Mouse (Mus musculus): ENCODE measurements at regions not wholly inside any gene's neighbourhood (a gene's known extent, or its start where the extent isn't known, plus 50 kb on each side); places are given as distances from the start of the nearest gene placed in this dataset.

DNA sequence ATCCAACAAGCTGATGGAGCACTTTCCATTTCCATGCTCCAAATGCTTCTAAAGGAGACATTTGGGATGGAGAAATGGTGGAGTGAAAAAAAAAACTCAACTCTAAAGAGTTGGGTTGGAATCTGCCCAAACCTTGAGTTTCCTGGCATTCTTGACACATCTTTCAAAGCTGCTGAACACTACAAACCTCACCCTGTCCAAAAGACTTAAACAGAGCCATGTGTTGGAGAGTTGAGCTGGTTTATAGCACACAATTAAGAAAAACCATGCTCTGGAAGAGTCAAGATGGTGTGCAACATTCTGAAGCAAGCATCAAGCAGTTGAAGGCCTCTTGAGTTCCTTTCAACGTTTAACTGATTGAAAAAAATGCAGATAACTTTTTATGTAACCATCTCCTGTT, 525.7 kb upstream of the Gulo start:
- Histone ChIP-seq H3K9ac (ENCODE audit: low read length) (no peak overlapping the region), H3K27me3 (replicated peaks; ENCODE audit: control insufficient read depth, insufficient read depth, low read length) (no peaks in the 10 kb centered on the region), H3K27ac (ENCODE audit: low read depth) (no peak overlapping the region), H3K9me3 (ENCODE audit: control insufficient read depth, low read length) (no peaks in the 10 kb centered on the region), H3K4me1 (replicated peaks; ENCODE audit: control insufficient read depth, insufficient read depth, low read length) (no peaks in the 10 kb centered on the region), H3K4me3 (ENCODE audit: low read depth, low read length) (no peak overlapping the region), H3K4me2 (ENCODE audit: low read length) (no peak overlapping the region), H3K36me3 (ENCODE audit: control insufficient read depth, insufficient read depth, low read length) (no peaks in the 10 kb centered on the region)
- ATAC-seq (replicated peaks; ENCODE audit: low FRiP score, low TSS enrichment, low read depth) (no peak), DNase-seq (ENCODE audit: low spot score) (no peak)
- 49% methylated on average over 1 of the region's 1 CpGs for WGBS

- DNase-seq (ENCODE audit: low spot score) (no peak), ATAC-seq (replicated peaks; ENCODE audit: low FRiP score, low TSS enrichment, low read depth) (no peak)
- H3K4me1 ChIP-seq (replicated peaks; ENCODE audit: control insufficient read depth, insufficient read depth, low read length) = no peaks in the 10 kb centered on the region
- no peaks in the 10 kb centered on the region for H3K27me3 ChIP-seq (replicated peaks; ENCODE audit: control insufficient read depth, insufficient read depth, low read length)
- 20% methylated on average over 5 of the region's 5 CpGs for WGBS
- H3K36me3 ChIP-seq (ENCODE audit: control insufficient read depth, insufficient read depth, low read length) = no peaks in the 10 kb centered on the region
- no peak overlapping the region for H3K4me2 ChIP-seq (ENCODE audit: low read length)
- no peak overlapping the region for H3K27ac ChIP-seq (ENCODE audit: low read depth)
- H3K4me3 ChIP-seq (ENCODE audit: low read depth, low read length) = no peak overlapping the region
- H3K9ac ChIP-seq (ENCODE audit: low read length) = no peak overlapping the region
- H3K9me3 ChIP-seq (ENCODE audit: control insufficient read depth, low read length) = no peaks in the 10 kb centered on the region
Measured at GRCm38 (mm10) chr14:66528135-66528534, 519.1 kb upstream of the Gulo start.

- DNase-seq (ENCODE audit: low spot score) = no peak
- no peaks in the 10 kb centered on the region for H3K4me1 ChIP-seq (replicated peaks; ENCODE audit: control insufficient read depth, insufficient read depth, low read length)
- no peaks in the 10 kb centered on the region for H3K36me3 ChIP-seq (ENCODE audit: control insufficient read depth, insufficient read depth, low read length)
- no peak for ATAC-seq (replicated peaks; ENCODE audit: low FRiP score, low TSS enrichment, low read depth)
- H3K4me2 ChIP-seq (ENCODE audit: low read length) = no peak overlapping the region
- H3K9ac ChIP-seq (ENCODE audit: low read length) = no peak overlapping the region
- no peak overlapping the region for H3K27ac ChIP-seq (ENCODE audit: low read depth)
- H3K27me3 ChIP-seq (replicated peaks; ENCODE audit: control insufficient read depth, insufficient read depth, low read length) = no peaks in the 10 kb centered on the region
- H3K9me3 ChIP-seq (ENCODE audit: control insufficient read depth, low read length) = no peaks in the 10 kb centered on the region
- H3K4me3 ChIP-seq (ENCODE audit: low read depth, low read length) = no peak overlapping the region
- 66% methylated on average over 6 of the region's 6 CpGs for WGBS
Measured at GRCm38 (mm10) chr14:66527061-66527460, 518.1 kb upstream of the Gulo start.

- no peak overlapping the region for H3K9ac ChIP-seq (ENCODE audit: low read length)
- ATAC-seq (replicated peaks; ENCODE audit: low FRiP score, low TSS enrichment, low read depth) (no peak), DNase-seq (ENCODE audit: low spot score) (no peak)
- no peaks in the 10 kb centered on the region for H3K27me3 ChIP-seq (replicated peaks; ENCODE audit: control insufficient read depth, insufficient read depth, low read length)
- no peaks in the 10 kb centered on the region for H3K4me1 ChIP-seq (replicated peaks; ENCODE audit: control insufficient read depth, insufficient read depth, low read length)
- no peak overlapping the region for H3K4me2 ChIP-seq (ENCODE audit: low read length)
- H3K27ac ChIP-seq (ENCODE audit: low read depth) = no peak overlapping the region
- no peaks in the 10 kb centered on the region for H3K9me3 ChIP-seq (ENCODE audit: control insufficient read depth, low read length)
- no peak overlapping the region for H3K4me3 ChIP-seq (ENCODE audit: low read depth, low read length)
- WGBS = 81% methylated on average over 6 of the region's 6 CpGs
- no peaks in the 10 kb centered on the region for H3K36me3 ChIP-seq (ENCODE audit: control insufficient read depth, insufficient read depth, low read length)
Measured at GRCm38 (mm10) chr14:66522856-66523400, 513.9 kb upstream of the Gulo start.

DNA sequence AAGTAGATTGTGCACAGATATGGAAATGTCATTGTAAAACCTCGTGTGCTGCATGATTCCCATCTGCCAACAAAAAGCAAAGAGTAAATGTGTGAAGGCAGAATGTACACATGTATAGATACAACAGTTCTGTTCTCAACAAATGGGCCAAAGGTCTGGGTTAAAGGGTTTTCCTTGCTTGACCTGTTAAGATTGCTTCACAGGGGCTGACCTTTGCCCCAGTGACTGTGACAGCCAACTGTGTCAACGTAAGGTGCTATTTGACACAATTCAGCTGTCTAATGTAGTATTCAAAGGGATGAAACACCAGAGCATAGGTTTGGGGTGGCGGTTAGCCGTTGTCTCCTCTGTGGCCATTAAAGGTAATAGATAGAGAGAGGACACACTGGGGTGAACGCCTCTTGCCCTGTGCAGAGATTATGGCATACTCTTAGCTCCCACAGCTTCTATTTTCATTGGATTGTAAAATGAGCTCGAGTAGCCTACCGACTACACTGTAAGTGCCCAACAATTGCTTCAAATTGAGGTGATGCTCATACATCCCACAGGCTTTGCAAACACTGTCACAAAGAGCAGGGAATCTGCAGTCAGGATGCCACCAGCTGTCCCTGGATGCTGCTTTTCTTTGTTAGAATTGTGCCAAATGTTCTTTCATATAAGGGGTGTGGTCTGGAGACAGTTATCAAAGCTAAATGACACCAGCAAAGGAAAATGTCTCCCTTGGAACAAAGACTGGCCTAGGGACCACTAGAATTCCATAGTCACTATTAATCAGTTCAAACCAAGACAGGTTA, 513.0 kb upstream of the Gulo start:
- no peak overlapping the region for H3K4me3 ChIP-seq (ENCODE audit: low read depth, low read length)
- no peak overlapping the region for H3K4me2 ChIP-seq (ENCODE audit: low read length)
- no peak overlapping the region for H3K9ac ChIP-seq (ENCODE audit: low read length)
- H3K27ac ChIP-seq (ENCODE audit: low read depth) = no peak overlapping the region
- H3K9me3 ChIP-seq (ENCODE audit: control insufficient read depth, low read length) = no peaks in the 10 kb centered on the region
- no peaks in the 10 kb centered on the region for H3K27me3 ChIP-seq (replicated peaks; ENCODE audit: control insufficient read depth, insufficient read depth, low read length)
- DNase-seq (ENCODE audit: low spot score) = no peak
- no peaks in the 10 kb centered on the region for H3K36me3 ChIP-seq (ENCODE audit: control insufficient read depth, insufficient read depth, low read length)
- ATAC-seq (replicated peaks; ENCODE audit: low FRiP score, low TSS enrichment, low read depth) = no peak
- no peaks in the 10 kb centered on the region for H3K4me1 ChIP-seq (replicated peaks; ENCODE audit: control insufficient read depth, insufficient read depth, low read length)
- 68% methylated on average over 7 of the region's 7 CpGs for WGBS

DNA sequence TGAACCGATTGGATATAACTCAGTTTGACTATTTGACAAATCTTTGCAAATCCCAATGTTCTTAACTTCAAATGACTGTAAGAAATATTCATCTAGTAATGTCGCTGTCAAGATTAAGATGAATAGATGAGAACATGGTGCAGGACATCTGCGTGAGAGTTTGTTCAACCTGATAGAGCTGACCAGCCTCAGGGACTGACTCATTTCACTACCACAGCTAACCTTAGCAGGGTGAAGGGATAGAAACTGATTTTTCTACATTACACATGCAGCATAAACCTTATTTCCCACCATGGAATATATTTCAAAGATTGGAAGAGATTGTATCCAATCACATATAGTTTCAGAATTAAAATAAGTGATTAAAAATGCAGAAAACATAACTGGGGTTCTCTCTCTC, 507.8 kb upstream of the Gulo start:
- no peak overlapping the region for H3K4me3 ChIP-seq (ENCODE audit: low read depth, low read length)
- DNase-seq (ENCODE audit: low spot score) (no peak), ATAC-seq (replicated peaks; ENCODE audit: low FRiP score, low TSS enrichment, low read depth) (no peak)
- H3K27ac ChIP-seq (ENCODE audit: low read depth) = no peak overlapping the region
- no peaks in the 10 kb centered on the region for H3K9me3 ChIP-seq (ENCODE audit: control insufficient read depth, low read length)
- H3K9ac ChIP-seq (ENCODE audit: low read length) = no peak overlapping the region
- H3K27me3 ChIP-seq (replicated peaks; ENCODE audit: control insufficient read depth, insufficient read depth, low read length) = no peaks in the 10 kb centered on the region
- no peaks in the 10 kb centered on the region for H3K4me1 ChIP-seq (replicated peaks; ENCODE audit: control insufficient read depth, insufficient read depth, low read length)
- 83% methylated on average over 3 of the region's 3 CpGs for WGBS
- no peaks in the 10 kb centered on the region for H3K36me3 ChIP-seq (ENCODE audit: control insufficient read depth, insufficient read depth, low read length)
- H3K4me2 ChIP-seq (ENCODE audit: low read length) = no peak overlapping the region

- no peaks in the 10 kb centered on the region for H3K27me3 ChIP-seq (replicated peaks; ENCODE audit: control insufficient read depth, insufficient read depth, low read length)
- H3K36me3 ChIP-seq (ENCODE audit: control insufficient read depth, insufficient read depth, low read length) = no peaks in the 10 kb centered on the region
- no peak overlapping the region for H3K27ac ChIP-seq (ENCODE audit: low read depth)
- H3K4me2 ChIP-seq (ENCODE audit: low read length) = no peak overlapping the region
- no peaks in the 10 kb centered on the region for H3K4me1 ChIP-seq (replicated peaks; ENCODE audit: control insufficient read depth, insufficient read depth, low read length)
- DNase-seq (ENCODE audit: low spot score) (no peak), ATAC-seq (replicated peaks; ENCODE audit: low FRiP score, low TSS enrichment, low read depth) (no peak)
- no peak overlapping the region for H3K9ac ChIP-seq (ENCODE audit: low read length)
- no peak overlapping the region for H3K4me3 ChIP-seq (ENCODE audit: low read depth, low read length)
- 86% methylated on average over 5 of the region's 5 CpGs for WGBS
- H3K9me3 ChIP-seq (ENCODE audit: control insufficient read depth, low read length) = no peaks in the 10 kb centered on the region
Measured at GRCm38 (mm10) chr14:66510750-66511149, 501.7 kb upstream of the Gulo start.

DNA sequence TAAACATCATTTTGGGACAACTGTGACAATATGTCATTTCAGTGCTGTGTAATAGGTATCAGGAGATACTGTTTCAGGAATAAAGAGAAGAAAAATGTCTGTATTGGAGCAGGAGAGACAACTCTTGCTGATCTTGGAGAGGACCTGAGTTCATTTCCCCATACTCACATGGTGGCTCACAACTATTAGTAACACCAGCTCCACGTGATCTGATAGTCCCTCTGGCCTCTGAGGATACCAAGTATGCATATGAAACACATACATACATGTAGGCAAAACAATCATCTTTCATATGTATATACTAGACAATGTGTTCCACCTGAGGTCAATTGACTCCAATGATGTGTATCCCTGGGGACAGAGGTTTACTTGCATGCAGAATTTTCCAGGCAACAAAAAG, 501.2 kb upstream of the Gulo start:
- Histone ChIP-seq H3K27ac (ENCODE audit: low read depth) (no peak overlapping the region), H3K36me3 (ENCODE audit: control insufficient read depth, insufficient read depth, low read length) (no peaks in the 10 kb centered on the region), H3K4me3 (ENCODE audit: low read depth, low read length) (no peak overlapping the region), H3K4me2 (ENCODE audit: low read length) (no peak overlapping the region), H3K9ac (ENCODE audit: low read length) (no peak overlapping the region), H3K9me3 (ENCODE audit: control insufficient read depth, low read length) (no peaks in the 10 kb centered on the region), H3K27me3 (replicated peaks; ENCODE audit: control insufficient read depth, insufficient read depth, low read length) (no peaks in the 10 kb centered on the region), H3K4me1 (replicated peaks; ENCODE audit: control insufficient read depth, insufficient read depth, low read length) (no peaks in the 10 kb centered on the region)
- DNase-seq (ENCODE audit: low spot score) (no peak), ATAC-seq (replicated peaks; ENCODE audit: low FRiP score, low TSS enrichment, low read depth) (no peak)
- WGBS = 41% methylated on average over 1 of the region's 1 CpGs

- H3K27ac ChIP-seq (ENCODE audit: low read depth) = no peak overlapping the region
- ATAC-seq (replicated peaks; ENCODE audit: low FRiP score, low TSS enrichment, low read depth) = no peak
- no peak overlapping the region for H3K4me3 ChIP-seq (ENCODE audit: low read depth, low read length)
Measured at GRCm38 (mm10) chr14:66509706-66510105, 500.7 kb upstream of the Gulo start.

More at GRCm38 (mm10) chr14:66509706-66510105, 500.7 kb upstream of the Gulo start:
- DNase-seq (ENCODE audit: low spot score) = no peak
- H3K36me3 ChIP-seq (ENCODE audit: control insufficient read depth, insufficient read depth, low read length) = no peaks in the 10 kb centered on the region
- H3K4me1 ChIP-seq (replicated peaks; ENCODE audit: control insufficient read depth, insufficient read depth, low read length) = no peaks in the 10 kb centered on the region
- H3K27me3 ChIP-seq (replicated peaks; ENCODE audit: control insufficient read depth, insufficient read depth, low read length) = no peaks in the 10 kb centered on the region
- no peaks in the 10 kb centered on the region for H3K9me3 ChIP-seq (ENCODE audit: control insufficient read depth, low read length)
- no peak overlapping the region for H3K4me2 ChIP-seq (ENCODE audit: low read length)
- 91% methylated on average over 7 of the region's 7 CpGs for WGBS
- no peak overlapping the region for H3K9ac ChIP-seq (ENCODE audit: low read length)

All from intestine, embryonic 14.5 days (tissue).